Mouse (Mus musculus): ENCODE results near the gene Msn. TPM values are rescaled to one million over a fixed set of nuclear protein-coding genes. Genes with fewer than 3 reads are reported as not detected.

Gene Msn
- 4.8 and 20.2 TPM in 2 replicates for polyA plus RNA-seq (2012; ENCODE audit: insufficient read depth, low replicate concordance)

DNA sequence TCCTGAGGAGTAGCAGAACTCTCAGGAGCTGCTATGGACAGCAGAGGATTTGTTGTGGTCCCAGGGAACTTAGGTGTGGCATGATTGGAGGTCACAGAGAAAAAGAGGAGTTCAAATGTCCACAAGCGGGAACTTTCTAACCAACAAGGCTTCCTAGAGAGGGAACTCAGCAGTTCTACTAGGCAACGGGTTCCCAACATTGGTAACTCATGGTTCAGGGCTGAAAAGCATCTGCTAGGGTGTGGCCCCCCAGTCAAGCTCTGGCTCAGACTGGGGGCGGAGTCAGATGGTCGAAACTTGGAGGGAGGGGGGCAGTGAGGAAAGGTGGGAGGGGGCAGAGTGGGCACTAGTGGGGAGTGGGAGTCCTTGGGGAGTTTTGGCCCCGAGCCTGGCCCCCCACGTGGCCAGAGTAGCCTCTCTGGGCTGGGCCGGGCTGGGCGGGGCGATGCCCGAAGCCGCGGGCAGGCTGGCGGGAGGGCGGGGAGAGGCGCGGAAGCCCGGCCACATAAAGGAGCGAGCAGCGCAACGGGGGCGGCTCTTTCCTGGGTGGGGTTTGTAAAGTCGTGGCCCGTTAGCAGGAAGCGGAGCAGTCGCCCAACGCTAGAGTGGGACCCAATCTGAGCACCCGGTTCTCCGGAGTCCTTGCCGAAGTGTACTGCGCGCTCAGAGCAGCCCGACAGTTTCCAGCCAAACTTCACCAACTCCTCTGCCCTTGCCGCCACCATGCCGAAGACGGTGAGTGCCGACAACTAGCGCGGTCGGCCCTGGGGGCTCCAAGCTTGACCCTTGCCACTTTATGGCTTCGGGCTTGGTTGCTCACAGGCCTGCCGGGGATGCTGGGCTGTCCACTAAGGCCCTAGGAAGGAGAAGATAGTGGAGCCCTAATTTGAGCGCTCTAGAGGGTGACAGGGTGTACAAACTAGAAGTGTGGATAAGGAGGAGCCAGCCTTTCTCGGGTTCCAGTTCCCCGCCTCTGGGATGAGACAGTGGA, at the start of gene Msn:
Gene Msn (plus strand): TSS at position 534 of the 991 bp plus-strand sequence.
- TF ChIP-seq FLI1 (IDR thresholded peaks at IDR 0.05; ENCODE audit: low read length) (no peak), GATA1 (IDR thresholded peaks at IDR 0.05; ENCODE audit: borderline replicate concordance, low read length) (no peak)

GRCm38 (mm10) chrX:96052798-96053197, 43.0 kb upstream of the Msn start:
- no peak for TF ChIP-seq FLI1 (IDR thresholded peaks at IDR 0.05; ENCODE audit: low read length)
- no peak for TF ChIP-seq GATA1 (IDR thresholded peaks at IDR 0.05; ENCODE audit: borderline replicate concordance, low read length)
- H3K4me1 ChIP-seq, result no peaks in the 10 kb centered on the region; the same call in 1 of the 2 replicates

More for the DNA sequence above, at the start of gene Msn:
- H3K4me3 ChIP-seq (replicated peaks), result peak within 1 kb of the TSS; percentile 95
- peaks cover 23% of the 10 kb centered on the region for H3K4me1 ChIP-seq
- peaks cover 10% of the 10 kb centered on the region for H3K36me3 ChIP-seq (replicated peaks; ENCODE audit: low read length)
- H3K27me3 ChIP-seq (replicated peaks), result peaks cover 18% of the 10 kb centered on the region
- H3K9me3 ChIP-seq, result 0 out of 2 replicates have a peak, but pooled peaks cover 4% of the 10 kb centered on the region

GRCm38 (mm10) chrX:96077747-96078146, 18.1 kb upstream of the Msn start:
- Histone ChIP-seq H3K36me3 (replicated peaks; ENCODE audit: low read length) (no peaks in the 10 kb centered on the region), H3K4me1 (peaks cover 7% of the 10 kb centered on the region; the same call in 1 of the 2 replicates), H3K27me3 (replicated peaks) (peaks cover 6% of the 10 kb centered on the region), H3K4me3 (replicated peaks) (no peak overlapping the region), H3K9me3 (no peaks in the 10 kb centered on the region)
- TF ChIP-seq GATA1 (IDR thresholded peaks at IDR 0.05; ENCODE audit: borderline replicate concordance, low read length) (no peak), FLI1 (IDR thresholded peaks at IDR 0.05; ENCODE audit: low read length) (no peak)

More at GRCm38 (mm10) chrX:96052798-96053197, 43.0 kb upstream of the Msn start:
- Histone ChIP-seq H3K27me3 (replicated peaks) (peaks cover 22% of the 10 kb centered on the region), H3K36me3 (replicated peaks; ENCODE audit: low read length) (no peaks in the 10 kb centered on the region), H3K4me3 (replicated peaks) (no peak overlapping the region), H3K9me3 (no peaks in the 10 kb centered on the region)

- no peaks in the 10 kb centered on the region for H3K9me3 ChIP-seq
- H3K36me3 ChIP-seq (replicated peaks; ENCODE audit: low read length), result no peaks in the 10 kb centered on the region
- TF ChIP-seq FLI1 (IDR thresholded peaks at IDR 0.05; ENCODE audit: low read length) (no peak), GATA1 (IDR thresholded peaks at IDR 0.05; ENCODE audit: borderline replicate concordance, low read length) (no peak)
- peaks cover 3% of the 10 kb centered on the region for H3K27me3 ChIP-seq (replicated peaks)
- no peak overlapping the region for H3K4me3 ChIP-seq (replicated peaks)
- peaks cover 3% of the 10 kb centered on the region; the same call in 1 of the 2 replicates for H3K4me1 ChIP-seq
These were observed 9.6 kb upstream of the Msn start for GRCm38 (mm10) chrX:96086259-96086658.

DNA sequence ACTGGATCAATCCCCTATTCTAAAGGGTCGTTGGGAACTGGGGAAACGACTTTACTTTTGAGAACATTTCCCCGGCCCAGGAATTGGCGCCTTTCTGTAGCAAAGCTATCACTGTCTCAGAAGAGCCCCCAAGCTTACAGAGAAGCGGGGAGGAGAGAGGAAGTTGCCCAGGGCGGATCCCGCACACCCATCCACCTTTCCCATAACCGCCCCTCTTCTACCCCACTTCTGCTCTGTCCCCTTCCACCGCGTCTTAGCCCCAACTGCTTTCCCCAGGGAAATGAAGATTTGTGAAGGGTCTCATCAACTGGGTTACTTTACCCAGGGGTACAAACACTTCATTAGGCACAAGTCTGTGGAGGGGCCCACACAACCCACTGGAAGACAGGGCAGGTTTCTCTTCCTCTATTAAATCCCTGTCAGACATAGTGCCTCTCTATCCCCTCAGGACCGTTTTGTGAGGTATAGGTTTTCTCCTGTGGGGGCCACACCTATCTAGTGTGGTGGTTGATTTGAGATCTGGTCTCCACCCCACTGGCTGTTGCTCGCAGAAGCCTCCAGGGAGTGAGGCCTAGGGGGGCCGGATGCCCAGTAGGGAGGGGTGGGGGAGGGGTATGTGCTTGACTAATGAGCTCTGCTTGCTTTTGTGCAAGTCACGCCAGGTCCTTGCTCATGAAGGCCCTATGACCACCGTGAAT, 820 bp downstream of the Msn start:
- H3K9me3 ChIP-seq, result 0 out of 2 replicates have a peak, but pooled peaks cover 4% of the 10 kb centered on the region
- H3K27me3 ChIP-seq (replicated peaks), result peaks cover 18% of the 10 kb centered on the region
- no peak for TF ChIP-seq GATA1 (IDR thresholded peaks at IDR 0.05; ENCODE audit: borderline replicate concordance, low read length)
- TF ChIP-seq FLI1 (IDR thresholded peaks at IDR 0.05; ENCODE audit: low read length), result no peak
- H3K36me3 ChIP-seq (replicated peaks; ENCODE audit: low read length), result peaks cover 10% of the 10 kb centered on the region
- peaks cover 24% of the 10 kb centered on the region for H3K4me1 ChIP-seq
- peak overlapping the region; percentile 95 for H3K4me3 ChIP-seq (replicated peaks)

- Histone ChIP-seq H3K9me3 (0 out of 2 replicates have a peak, but pooled peaks cover 4% of the 10 kb centered on the region), H3K4me1 (peaks cover 24% of the 10 kb centered on the region), H3K36me3 (replicated peaks; ENCODE audit: low read length) (peaks cover 10% of the 10 kb centered on the region), H3K4me3 (replicated peaks) (peak overlapping the region; percentile 95), H3K27me3 (replicated peaks) (peaks cover 18% of the 10 kb centered on the region)
- TF ChIP-seq FLI1 (IDR thresholded peaks at IDR 0.05; ENCODE audit: low read length), result no peak
- TF ChIP-seq GATA1 (IDR thresholded peaks at IDR 0.05; ENCODE audit: borderline replicate concordance, low read length), result no peak
These were observed 1.7 kb downstream of the Msn start for GRCm38 (mm10) chrX:96097491-96097970.

GRCm38 (mm10) chrX:96099003-96099402, 3.2 kb downstream of the Msn start:
- peaks cover 27% of the 10 kb centered on the region for H3K4me1 ChIP-seq
- H3K36me3 ChIP-seq (replicated peaks; ENCODE audit: low read length), result peaks cover 10% of the 10 kb centered on the region
- peak overlapping the region; percentile 53 for H3K4me3 ChIP-seq (replicated peaks)
- H3K9me3 ChIP-seq, result 0 out of 2 replicates have a peak, but pooled peaks cover 4% of the 10 kb centered on the region
- H3K27me3 ChIP-seq (replicated peaks), result peaks cover 8% of the 10 kb centered on the region
- no peak for TF ChIP-seq FLI1 (IDR thresholded peaks at IDR 0.05; ENCODE audit: low read length)
- TF ChIP-seq GATA1 (IDR thresholded peaks at IDR 0.05; ENCODE audit: borderline replicate concordance, low read length), result no peak

DNA sequence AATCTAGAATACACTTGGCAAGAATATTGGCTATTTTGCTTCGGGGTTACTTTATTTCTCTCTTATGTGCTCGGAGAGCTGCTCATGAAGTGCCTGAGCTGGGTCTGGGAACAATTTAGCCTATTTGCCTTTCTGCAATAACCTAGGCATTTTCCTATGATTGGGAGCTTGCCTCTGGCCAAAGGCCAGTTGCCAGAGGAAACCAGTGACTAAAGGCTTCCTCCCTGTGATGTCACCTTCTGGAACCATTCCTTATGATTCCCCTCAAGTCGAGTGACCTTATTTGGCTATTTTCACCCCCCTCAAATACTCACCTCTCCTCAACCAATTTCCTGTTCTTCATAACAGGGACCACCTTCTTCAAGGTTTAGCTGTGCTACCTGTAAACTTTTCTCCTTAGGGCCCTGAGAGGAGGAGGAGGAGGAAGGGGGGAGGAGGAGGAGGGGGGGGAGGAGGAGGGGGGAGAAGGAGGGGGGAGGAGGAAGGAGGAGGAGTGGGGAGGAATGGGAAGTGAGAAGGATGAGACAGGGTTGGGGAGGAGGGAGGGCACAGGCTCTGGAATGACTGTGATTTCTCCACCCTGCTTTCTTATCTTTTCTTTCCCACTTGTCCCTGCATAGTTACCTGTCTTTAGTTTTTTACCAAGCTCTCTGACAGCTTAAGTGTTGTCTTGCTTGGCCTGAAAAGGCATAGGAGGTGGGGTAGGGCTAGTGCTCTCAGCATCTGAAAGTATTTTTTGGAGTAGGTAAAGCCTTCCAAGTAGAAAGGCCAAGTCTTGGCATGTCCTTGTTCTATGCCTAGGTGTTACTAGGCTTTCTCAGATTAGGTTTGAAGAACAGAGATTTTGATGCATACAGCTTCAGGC, 11.8 kb downstream of the Msn start:
- Histone ChIP-seq H3K36me3 (replicated peaks; ENCODE audit: low read length) (peaks cover 34% of the 10 kb centered on the region), H3K9me3 (no peaks in the 10 kb centered on the region), H3K4me3 (replicated peaks) (no peak overlapping the region), H3K4me1 (peaks cover 22% of the 10 kb centered on the region), H3K27me3 (replicated peaks) (no peaks in the 10 kb centered on the region)
- TF ChIP-seq GATA1 (IDR thresholded peaks at IDR 0.05; ENCODE audit: borderline replicate concordance, low read length) (no peak), FLI1 (IDR thresholded peaks at IDR 0.05; ENCODE audit: low read length) (no peak)

All from megakaryocyte, embryonic 14.5 days (primary cell).